Mouse (Mus musculus): ENCODE measurements around the gene Chp1.
"Not testable (repeated sequence)": the region's sequence is repeated elsewhere in the genome, so short reads cannot be mapped to it uniquely, and the experiment has no call there.

Chp1 gene

GRCm38 (mm10) chr2:119547522-119548370 is at the start of gene Chp1, which contains the start of gene Exd1:
Chp1 (plus strand) TSS chr2:119547697.
Exd1 (minus strand) TSS chr2:119547627.
- peak; percentile 98 to 99 for DNase-seq (ENCODE audit: low spot score in 2 of 2)

- no peak for DNase-seq (ENCODE audit: low spot score in 2 of 2)
Observed at GRCm38 (mm10) chr2:119498859-119499258, 48.6 kb upstream of the Chp1 start.

- DNase-seq (ENCODE audit: low spot score in 2 of 2) = no peak
Observed at GRCm38 (mm10) chr2:119500965-119501652, 46.4 kb upstream of the Chp1 start.

GRCm38 (mm10) chr2:119507108-119507507 is 40.4 kb upstream of the Chp1 start:
- DNase-seq (ENCODE audit: low spot score in 2 of 2) = no peak

- DNase-seq (ENCODE audit: low spot score in 2 of 2) = not testable (repeated sequence)
Observed at GRCm38 (mm10) chr2:119508518-119508917, 39.0 kb upstream of the Chp1 start.

GRCm38 (mm10) chr2:119510856-119511255 is 36.6 kb upstream of the Chp1 start:
- no peak for DNase-seq (ENCODE audit: low spot score in 2 of 2)

- DNase-seq (ENCODE audit: low spot score in 2 of 2) = no peak
Observed at GRCm38 (mm10) chr2:119512292-119512691, 35.2 kb upstream of the Chp1 start.

GRCm38 (mm10) chr2:119514026-119514522 is 33.4 kb upstream of the Chp1 start:
- no peak for DNase-seq (ENCODE audit: low spot score in 2 of 2)

GRCm38 (mm10) chr2:119516811-119517210 is 30.7 kb upstream of the Chp1 start:
- DNase-seq (ENCODE audit: low spot score in 2 of 2) = no peak

- peak; percentile 15 to 24 for DNase-seq (ENCODE audit: low spot score in 2 of 2)
Observed at GRCm38 (mm10) chr2:119520550-119520949, 26.9 kb upstream of the Chp1 start.

- DNase-seq (ENCODE audit: low spot score in 2 of 2) = no peak
Observed at GRCm38 (mm10) chr2:119523836-119524235, 23.7 kb upstream of the Chp1 start.

GRCm38 (mm10) chr2:119525422-119525821 is 22.1 kb upstream of the Chp1 start:
- DNase-seq (ENCODE audit: low spot score in 2 of 2) = no peak

GRCm38 (mm10) chr2:119538802-119539201 is 8.7 kb upstream of the Chp1 start:
- no peak for DNase-seq (ENCODE audit: low spot score in 2 of 2)

GRCm38 (mm10) chr2:119542106-119542505 is 5.4 kb upstream of the Chp1 start:
- DNase-seq (ENCODE audit: low spot score in 2 of 2) = peak in 1 of 2 experiments; percentile 45

- no peak for DNase-seq (ENCODE audit: low spot score in 2 of 2)
Observed at GRCm38 (mm10) chr2:119543656-119544055, 3.8 kb upstream of the Chp1 start.

GRCm38 (mm10) chr2:119546848-119547521 is 512 bp upstream of the Chp1 start:
- DNase-seq (ENCODE audit: low spot score in 2 of 2) = peak; percentile 69 to 78

GRCm38 (mm10) chr2:119548371-119548660 is 819 bp downstream of the Chp1 start:
- DNase-seq (ENCODE audit: low spot score in 2 of 2) = no peak

- no peak for DNase-seq (ENCODE audit: low spot score in 2 of 2)
Observed at GRCm38 (mm10) chr2:119548691-119549090, 1.2 kb downstream of the Chp1 start.

- DNase-seq (ENCODE audit: low spot score in 2 of 2) = peak in 1 of 2 experiments; percentile 9
Observed at GRCm38 (mm10) chr2:119549678-119550077, 2.2 kb downstream of the Chp1 start.

- no peak for DNase-seq (ENCODE audit: low spot score in 2 of 2)
Observed at GRCm38 (mm10) chr2:119558039-119558438, 10.5 kb downstream of the Chp1 start.

- DNase-seq (ENCODE audit: low spot score in 2 of 2) = no peak
Observed at GRCm38 (mm10) chr2:119558737-119559340, 11.3 kb downstream of the Chp1 start.

GRCm38 (mm10) chr2:119561794-119562193 is 14.3 kb downstream of the Chp1 start:
- no peak for DNase-seq (ENCODE audit: low spot score in 2 of 2)

Measured in frontal cortex, postnatal 36 days (tissue).